Mouse (Mus musculus) lung, adult 2 months (tissue): ENCODE measurements around the gene Get4.

ENCODE experiments used
- CTCF ChIP-seq: fragments of 200-500 bp; IDR thresholded peaks from 2 replicates; pipeline ENCODE4 v1.5.1; 2011; ENCODE audit warnings: mild to moderate bottlenecking, low read length, control low read depth; ENCODE audit not compliant: insufficient read depth
- POLR2A ChIP-seq: fragments of 200-500 bp; IDR thresholded peaks from 2 replicates; pipeline ENCODE4 v1.6.1; 2011; ENCODE audit warnings: low read depth, mild to moderate bottlenecking, control low read depth, low read length, borderline replicate concordance; ENCODE audit errors: extremely low read depth

DNA sequence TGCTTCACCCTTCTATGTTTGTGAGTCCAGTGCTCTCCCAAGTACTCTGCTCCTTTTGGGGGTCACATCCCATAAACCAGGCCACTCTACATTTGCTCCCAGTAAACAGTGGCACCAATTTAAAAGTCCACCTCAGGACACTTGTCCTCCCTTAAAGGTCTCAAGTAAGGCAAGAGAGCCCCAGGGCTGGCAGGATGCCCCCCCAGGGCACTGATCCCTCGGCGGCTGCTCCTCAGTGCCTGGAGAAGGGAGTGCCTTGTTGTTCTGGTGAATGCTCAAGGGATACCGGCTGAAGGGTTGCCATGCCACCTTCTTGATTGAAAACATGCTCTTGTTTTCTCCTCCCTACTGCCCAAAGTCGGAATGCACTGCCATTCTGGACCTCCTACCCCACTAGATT, 46.0 kb upstream of the Get4 start:
- no peak for TF ChIP-seq POLR2A
- no peak for TF ChIP-seq CTCF
